Mouse (Mus musculus): ENCODE measurements around the gene Smim7. TPM values are rescaled to one million over a fixed set of nuclear protein-coding genes. Genes with fewer than 3 reads are reported as not detected.

Gene Smim7
- polyA plus RNA-seq, 1 experiment from 2014 or later, result 123 TPM

DNA sequence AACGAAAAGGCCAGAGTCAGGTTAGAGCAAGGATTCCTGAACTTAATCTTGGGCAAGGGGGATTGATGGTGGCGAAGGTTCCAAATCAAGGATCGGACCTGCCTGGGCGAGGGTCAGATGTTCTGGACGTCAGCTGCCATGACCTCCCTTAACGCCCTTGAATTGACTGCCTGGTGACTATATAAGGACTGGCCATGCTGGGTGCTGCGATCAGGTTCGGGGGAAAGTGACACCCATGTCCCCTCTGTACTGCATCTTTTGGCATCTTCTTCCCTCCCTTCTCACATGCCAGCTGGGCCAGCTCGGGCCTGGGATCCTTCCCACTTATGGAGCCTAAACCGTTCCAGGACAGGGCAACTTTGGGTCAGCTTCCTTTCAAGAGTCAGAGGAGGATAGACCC lies 1.6 kb upstream of the Smim7 start:
- H3K27ac ChIP-seq, result no peak overlapping the region

GRCm38 (mm10) chr8:72571611-72572473 lies 954 bp upstream of the Smim7 start, which contains the start of gene Tmem38a:
Tmem38a (plus strand) TSS chr8:72572055.
- Histone ChIP-seq H3K4me2 (peak within 1 kb of the TSS; percentile 80), H3K9ac (peak within 1 kb of the TSS; percentile 63), H3K4me1 (peaks cover 28% of the 10 kb centered on the region), H3K27ac (peak within 1 kb of the TSS; percentile 87), H3K9me3 (no peaks in the 10 kb centered on the region), H3K36me3 (replicated peaks) (peaks cover 26% of the 10 kb centered on the region), H3K27me3 (no peaks in the 10 kb centered on the region), H3K4me3 (replicated peaks) (peak within 1 kb of the TSS; percentile 65)
- under 1% methylated on average over 43 of the region's 45 CpGs for WGBS
- peak; percentile 34 for ATAC-seq (ENCODE audit: low FRiP score)

More for the DNA sequence above, 1.6 kb upstream of the Smim7 start:
- ATAC-seq (ENCODE audit: low FRiP score), result no peak
- H3K4me1 ChIP-seq, result peaks cover 28% of the 10 kb centered on the region
- H3K36me3 ChIP-seq (replicated peaks), result peaks cover 20% of the 10 kb centered on the region
- H3K4me3 ChIP-seq (replicated peaks), result peak overlapping the region; percentile 65
- peak overlapping the region; percentile 80 for H3K4me2 ChIP-seq
- no peaks in the 10 kb centered on the region for H3K27me3 ChIP-seq
- H3K9ac ChIP-seq, result peak overlapping the region; percentile 63
- WGBS, result 5% methylated on average over 10 of the region's 10 CpGs
- H3K9me3 ChIP-seq, result no peaks in the 10 kb centered on the region

DNA sequence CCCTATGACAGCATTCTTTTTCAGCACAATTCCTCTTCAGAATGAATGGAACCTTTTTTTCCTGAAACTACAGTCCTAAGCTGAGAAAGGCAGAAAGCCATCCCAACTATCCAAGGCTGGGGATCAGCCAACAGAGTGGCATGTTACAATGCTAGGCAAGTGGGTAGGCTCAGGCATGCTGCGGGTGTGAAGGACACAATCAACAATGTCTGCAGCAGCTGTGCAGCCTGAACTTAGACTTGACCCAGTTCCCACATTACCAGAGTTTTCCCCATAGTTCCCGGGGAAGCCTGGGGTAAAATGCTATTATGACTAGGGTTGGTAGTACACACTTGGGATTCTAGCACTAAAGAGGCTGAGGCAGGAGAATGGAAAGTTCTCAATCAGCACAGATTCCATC lies 4.9 kb downstream of the Smim7 start:
- WGBS, result 94% methylated on average over 2 of the region's 2 CpGs
- peaks cover 58% of the 10 kb centered on the region for H3K36me3 ChIP-seq (replicated peaks)

DNA sequence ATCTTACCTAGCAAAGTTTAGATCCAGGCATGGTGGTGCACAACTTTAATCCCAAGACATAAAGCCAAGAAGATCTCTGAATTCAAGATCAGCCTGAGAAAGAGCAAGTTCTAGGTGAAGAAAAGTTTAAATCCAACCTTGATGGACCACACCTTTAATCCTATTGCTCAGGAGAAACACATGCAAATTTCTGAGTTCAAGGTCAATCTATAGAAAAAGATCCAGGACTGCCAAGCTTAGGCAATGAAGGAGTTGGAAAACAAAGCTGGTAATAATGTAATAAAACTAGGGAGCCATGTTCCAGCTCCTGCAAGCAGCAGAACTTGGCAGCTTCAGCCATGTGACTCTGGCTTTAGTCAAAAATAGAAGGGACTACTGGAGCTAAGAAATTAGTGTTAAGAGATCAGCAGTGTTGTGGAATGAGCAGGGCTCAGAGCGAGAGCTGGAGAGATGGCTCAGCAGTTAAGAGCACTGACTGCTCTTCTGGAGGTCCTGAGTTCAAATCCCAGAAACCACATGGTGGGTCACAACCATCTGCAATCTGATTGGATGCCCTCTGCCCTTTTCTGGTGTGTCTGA lies 9.7 kb downstream of the Smim7 start:
- Histone ChIP-seq H3K27me3 (no peaks in the 10 kb centered on the region), H3K36me3 (replicated peaks) (peaks cover 37% of the 10 kb centered on the region), H3K4me1 (no peaks in the 10 kb centered on the region), H3K4me2 (no peak overlapping the region), H3K9me3 (no peaks in the 10 kb centered on the region), H3K4me3 (replicated peaks) (no peak overlapping the region), H3K27ac (no peak overlapping the region), H3K9ac (no peak overlapping the region)
- WGBS, result 100% methylated on average over 1 of the region's 1 CpGs
- ATAC-seq (ENCODE audit: low FRiP score), result no peak

More for the DNA sequence above, 4.9 kb downstream of the Smim7 start:
- Histone ChIP-seq H3K4me2 (no peak overlapping the region), H3K27me3 (no peaks in the 10 kb centered on the region), H3K27ac (no peak overlapping the region), H3K4me3 (replicated peaks) (no peak overlapping the region), H3K9ac (no peak overlapping the region), H3K9me3 (no peaks in the 10 kb centered on the region), H3K4me1 (peaks cover 11% of the 10 kb centered on the region)
- ATAC-seq (ENCODE audit: low FRiP score), result no peak

- 39% methylated on average over 4 of the region's 4 CpGs for WGBS
- ATAC-seq (ENCODE audit: low FRiP score), result no peak
- H3K4me3 ChIP-seq (replicated peaks), result no peak overlapping the region
- H3K4me2 ChIP-seq, result no peak overlapping the region
- H3K9me3 ChIP-seq, result no peaks in the 10 kb centered on the region
- no peak overlapping the region for H3K27ac ChIP-seq
- H3K27me3 ChIP-seq, result no peaks in the 10 kb centered on the region
- peaks cover 17% of the 10 kb centered on the region for H3K36me3 ChIP-seq (replicated peaks)
- H3K9ac ChIP-seq, result no peak overlapping the region
- no peaks in the 10 kb centered on the region for H3K4me1 ChIP-seq
Observed at GRCm38 (mm10) chr8:72555770-72556169, 15.1 kb downstream of the Smim7 start.

GRCm38 (mm10) chr8:72549314-72549892 lies 21.5 kb downstream of the Smim7 start:
- ATAC-seq (ENCODE audit: low FRiP score), result no peak
- 17% methylated on average over 5 of the region's 5 CpGs for WGBS
- peak overlapping the region; percentile 93 for H3K4me3 ChIP-seq (replicated peaks)
- H3K36me3 ChIP-seq (replicated peaks), result peaks cover 10% of the 10 kb centered on the region; the same call in 1 of the 2 replicates
- peak overlapping the region; percentile 85 for H3K9ac ChIP-seq
- H3K27me3 ChIP-seq, result no peaks in the 10 kb centered on the region
- peak overlapping the region; percentile 96 for H3K4me2 ChIP-seq
- no peaks in the 10 kb centered on the region for H3K9me3 ChIP-seq
- H3K4me1 ChIP-seq, result peaks cover 30% of the 10 kb centered on the region
- no peak overlapping the region for H3K27ac ChIP-seq

GRCm38 (mm10) chr8:72548644-72549313 lies 22.1 kb downstream of the Smim7 start:
- Histone ChIP-seq H3K4me3 (replicated peaks) (peak overlapping the region; percentile 93), H3K9ac (peak overlapping the region; percentile 85), H3K4me2 (peak overlapping the region; percentile 96), H3K27ac (peak overlapping the region; percentile 91), H3K9me3 (no peaks in the 10 kb centered on the region), H3K36me3 (replicated peaks) (peaks cover 12% of the 10 kb centered on the region; the same call in 1 of the 2 replicates), H3K4me1 (peaks cover 30% of the 10 kb centered on the region), H3K27me3 (no peaks in the 10 kb centered on the region)
- WGBS, result under 1% methylated on average over 45 of the region's 45 CpGs
- ATAC-seq (ENCODE audit: low FRiP score), result peak; percentile 75

DNA sequence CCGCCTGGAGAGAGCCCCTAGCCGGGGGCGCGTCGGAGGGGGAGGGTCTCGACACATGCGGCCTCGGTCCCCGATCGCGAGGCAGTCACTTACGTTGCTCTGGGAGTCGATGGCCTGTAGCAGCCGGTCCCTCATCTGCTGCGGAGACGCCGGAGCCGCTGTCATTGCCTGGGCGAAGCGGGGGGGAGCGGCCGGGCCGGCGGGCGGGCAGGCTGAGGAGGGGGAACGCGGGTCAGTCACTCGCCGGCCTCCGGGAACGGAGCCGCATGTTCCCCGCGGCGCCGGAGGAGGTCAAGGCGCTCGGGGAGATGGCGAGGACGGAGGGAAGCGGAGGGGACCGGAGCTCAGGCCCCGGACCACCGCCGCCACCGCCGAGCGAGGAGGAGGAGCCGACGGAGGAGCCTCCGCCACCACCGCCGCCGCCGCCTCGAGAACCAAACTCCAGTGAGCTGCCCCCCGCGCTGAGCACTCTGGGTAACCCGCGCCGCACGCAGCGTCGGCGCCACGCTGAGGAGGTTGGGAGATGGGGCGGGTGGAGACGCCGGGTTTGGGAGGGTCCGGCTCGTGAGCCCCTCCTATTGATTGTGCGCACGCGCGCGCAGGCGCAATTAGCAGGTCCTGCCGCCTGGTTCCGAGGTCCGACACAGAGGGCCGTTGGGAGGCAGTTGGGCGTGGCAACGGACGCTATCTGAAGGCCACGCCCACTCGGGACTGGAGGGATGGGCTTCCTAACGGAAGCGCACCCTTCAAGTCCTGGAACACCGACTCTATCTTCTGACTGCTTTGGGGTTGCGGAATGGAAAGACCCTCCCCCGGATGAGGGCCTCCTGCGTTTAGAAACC lies 22.9 kb downstream of the Smim7 start, which contains the start of gene Med26:
TSS of gene Med26 (minus strand) at position 469 of the 842 bp plus-strand sequence.
- peaks cover 13% of the 10 kb centered on the region for H3K36me3 ChIP-seq (replicated peaks)
- H3K27me3 ChIP-seq, result no peaks in the 10 kb centered on the region
- peak within 1 kb of the TSS; percentile 94 for H3K9ac ChIP-seq
- peak within 1 kb of the TSS; percentile 91 for H3K27ac ChIP-seq
- H3K4me1 ChIP-seq, result peaks cover 30% of the 10 kb centered on the region
- ATAC-seq (ENCODE audit: low FRiP score), result peak; percentile 95
- WGBS, result under 1% methylated on average over 76 of the region's 92 CpGs
- H3K4me3 ChIP-seq (replicated peaks), result peak within 1 kb of the TSS; percentile 93
- no peaks in the 10 kb centered on the region for H3K9me3 ChIP-seq
- H3K4me2 ChIP-seq, result peak within 1 kb of the TSS; percentile 96

DNA sequence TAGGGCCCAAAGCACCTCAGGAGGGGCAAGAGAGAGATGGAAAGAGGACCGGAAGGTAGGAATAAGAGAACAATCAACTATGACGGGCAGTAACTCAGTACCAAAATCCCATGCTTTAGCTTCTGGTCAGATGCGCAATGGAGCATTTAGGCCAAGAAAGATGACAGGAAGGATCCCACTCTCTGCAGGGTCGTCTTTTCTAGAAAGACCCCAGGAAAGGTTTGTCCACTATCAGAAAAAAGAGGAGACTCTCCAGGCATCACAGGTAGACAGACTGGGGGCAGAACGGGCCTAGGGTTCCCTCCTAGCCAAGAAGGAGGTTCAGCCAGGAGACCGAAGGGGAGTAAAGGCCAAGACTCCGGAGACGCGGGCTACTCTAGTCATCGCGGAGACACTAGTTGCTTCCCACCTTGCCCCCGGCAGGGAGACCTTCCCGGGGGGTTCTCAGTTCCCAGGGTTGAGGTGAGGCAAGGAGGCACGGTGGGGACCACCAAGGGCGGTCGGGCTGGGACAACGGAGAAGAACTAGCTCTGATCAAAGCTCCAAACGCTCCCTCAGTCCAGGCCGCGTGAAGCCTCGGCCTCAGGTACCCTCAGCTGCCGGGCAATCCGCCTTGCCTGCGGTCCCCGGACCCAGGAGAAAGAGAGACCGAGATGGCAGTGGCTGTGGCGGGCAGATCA lies 23.6 kb downstream of the Smim7 start:
- H3K9me3 ChIP-seq, result no peaks in the 10 kb centered on the region
- H3K36me3 ChIP-seq (replicated peaks), result peaks cover 13% of the 10 kb centered on the region
- peak; percentile 1; the same call in 1 of the 2 replicates for ATAC-seq (ENCODE audit: low FRiP score)
- H3K4me1 ChIP-seq, result peaks cover 30% of the 10 kb centered on the region
- H3K9ac ChIP-seq, result peak overlapping the region; percentile 94
- peak overlapping the region; percentile 93 for H3K4me3 ChIP-seq (replicated peaks)
- WGBS, result 2% methylated on average over 27 of the region's 27 CpGs
- H3K4me2 ChIP-seq, result peak overlapping the region; percentile 96
- H3K27ac ChIP-seq, result peak overlapping the region; percentile 84; the same call in 1 of the 2 replicates
- H3K27me3 ChIP-seq, result no peaks in the 10 kb centered on the region

GRCm38 (mm10) chr8:72539234-72539633 lies 31.7 kb downstream of the Smim7 start:
- Histone ChIP-seq H3K27ac (no peak overlapping the region), H3K9ac (no peak overlapping the region), H3K4me3 (replicated peaks) (no peak overlapping the region), H3K27me3 (no peaks in the 10 kb centered on the region), H3K4me1 (no peaks in the 10 kb centered on the region), H3K4me2 (no peak overlapping the region), H3K9me3 (no peaks in the 10 kb centered on the region), H3K36me3 (replicated peaks) (peaks cover 9% of the 10 kb centered on the region)
- ATAC-seq (ENCODE audit: low FRiP score), result no peak

DNA sequence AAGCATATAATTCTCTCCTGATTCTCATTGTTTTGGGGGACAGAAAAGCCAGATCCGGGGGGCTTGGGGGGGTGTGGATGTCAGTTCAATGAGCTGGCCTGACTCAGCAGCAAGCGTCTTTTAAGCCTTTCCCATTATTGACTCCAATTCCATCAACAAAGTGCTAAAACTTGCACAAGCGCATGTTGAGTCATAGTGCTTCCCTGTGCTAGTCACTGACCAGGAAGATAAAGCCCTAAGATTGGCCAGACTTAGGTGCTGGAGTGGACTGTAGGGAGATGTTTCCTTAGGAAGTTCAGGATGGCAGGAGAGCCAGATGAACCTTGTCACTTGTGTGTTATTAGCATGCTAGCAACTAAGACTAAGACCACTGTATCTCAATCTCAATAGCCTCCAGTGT lies 36.0 kb downstream of the Smim7 start:
- Histone ChIP-seq H3K27me3 (no peaks in the 10 kb centered on the region), H3K4me2 (no peak overlapping the region), H3K4me3 (replicated peaks) (no peak overlapping the region), H3K36me3 (replicated peaks) (no peaks in the 10 kb centered on the region; the same call in 1 of the 2 replicates), H3K27ac (no peak overlapping the region), H3K9me3 (no peaks in the 10 kb centered on the region), H3K9ac (no peak overlapping the region), H3K4me1 (no peaks in the 10 kb centered on the region)
- 93% methylated on average over 3 of the region's 3 CpGs for WGBS
- no peak for ATAC-seq (ENCODE audit: low FRiP score)

Data from forebrain, embryonic 12.5 days (tissue).